Mouse (Mus musculus): ENCODE data around the gene Fgfr3. TPM values are rescaled to one million over a fixed set of nuclear protein-coding genes. Genes with fewer than 3 reads are reported as not detected.

Fgfr3 gene
- total RNA-seq, 2 experiments from 2014 or later, result 71.3 to 109 TPM

GRCm38 (mm10) chr5:33723019-33723640 lies 1.7 kb downstream of the Fgfr3 start:
- intact Hi-C loops (cut with DNase I), result no loop called here
- peak in 1 of 2 experiments; percentile 60 for DNase-seq (ENCODE audit: extremely low spot score in 1 of 2, low spot score in 2 of 2)

GRCm38 (mm10) chr5:33723641-33724465 lies 2.4 kb downstream of the Fgfr3 start:
- DNase-seq (ENCODE audit: extremely low spot score in 1 of 2, low spot score in 2 of 2), result no peak
- intact Hi-C loops (cut with DNase I), result no loop called here

- DNase-seq (ENCODE audit: extremely low spot score in 1 of 2, low spot score in 2 of 2), result peak in 1 of 2 experiments; percentile 61
- intact Hi-C loops (cut with DNase I), result no loop called here
These were observed 4.7 kb downstream of the Fgfr3 start for GRCm38 (mm10) chr5:33726081-33726647.

GRCm38 (mm10) chr5:33726891-33727290 lies 5.4 kb downstream of the Fgfr3 start:
- no peak for DNase-seq (ENCODE audit: extremely low spot score in 1 of 2, low spot score in 2 of 2)
- intact Hi-C loops (cut with DNase I), result no loop called here

- intact Hi-C loops (cut with DNase I), result no loop called here
- no peak for DNase-seq (ENCODE audit: extremely low spot score in 1 of 2, low spot score in 2 of 2)
These were observed 7.4 kb downstream of the Fgfr3 start for GRCm38 (mm10) chr5:33728841-33729240.

- DNase-seq (ENCODE audit: extremely low spot score in 1 of 2, low spot score in 2 of 2), result no peak
- intact Hi-C loops (cut with DNase I), result loop anchor here (5.0 kb wide), 1 partner anchor 43 kb away; no protein-coding TSS in a partner anchor
These were observed 9.0 kb downstream of the Fgfr3 start for GRCm38 (mm10) chr5:33730516-33730915.

- no peak for DNase-seq (ENCODE audit: extremely low spot score in 1 of 2, low spot score in 2 of 2)
- intact Hi-C loops (cut with DNase I), result loop anchor here (5.0 kb wide), 1 partner anchor 44 kb away; no protein-coding TSS in a partner anchor
These were observed 9.6 kb downstream of the Fgfr3 start for GRCm38 (mm10) chr5:33731051-33731450.

GRCm38 (mm10) chr5:33733837-33734236 lies 12.4 kb downstream of the Fgfr3 start:
- no peak for DNase-seq (ENCODE audit: extremely low spot score in 1 of 2, low spot score in 2 of 2)
- intact Hi-C loops (cut with DNase I), result loop anchor here (5.0 kb wide), 1 partner anchor 47 kb away; no protein-coding TSS in a partner anchor

- peak in 1 of 2 experiments; percentile 22 for DNase-seq (ENCODE audit: extremely low spot score in 1 of 2, low spot score in 2 of 2)
- intact Hi-C loops (cut with DNase I), result no loop called here
These were observed 14.1 kb downstream of the Fgfr3 start for GRCm38 (mm10) chr5:33735412-33736092.

GRCm38 (mm10) chr5:33736230-33736629 lies 14.8 kb downstream of the Fgfr3 start:
- no peak for DNase-seq (ENCODE audit: extremely low spot score in 1 of 2, low spot score in 2 of 2)
- intact Hi-C loops (cut with DNase I), result no loop called here

- intact Hi-C loops (cut with DNase I), result no loop called here
- DNase-seq (ENCODE audit: extremely low spot score in 1 of 2, low spot score in 2 of 2), result peak; percentile 53 to 78
These were observed 16.4 kb downstream of the Fgfr3 start for GRCm38 (mm10) chr5:33737903-33738321.

GRCm38 (mm10) chr5:33738341-33738740 lies 16.9 kb downstream of the Fgfr3 start:
- intact Hi-C loops (cut with DNase I), result no loop called here
- DNase-seq (ENCODE audit: extremely low spot score in 1 of 2, low spot score in 2 of 2), result no peak

GRCm38 (mm10) chr5:33740548-33740947 lies 19.1 kb downstream of the Fgfr3 start:
- no peak for DNase-seq (ENCODE audit: extremely low spot score in 1 of 2, low spot score in 2 of 2)
- intact Hi-C loops (cut with DNase I), result no loop called here

GRCm38 (mm10) chr5:33743481-33743880 lies 22.0 kb downstream of the Fgfr3 start:
- intact Hi-C loops (cut with DNase I), result no loop called here
- no peak for DNase-seq (ENCODE audit: extremely low spot score in 1 of 2, low spot score in 2 of 2)

GRCm38 (mm10) chr5:33777195-33777594 lies 55.7 kb downstream of the Fgfr3 start:
- intact Hi-C loops (cut with DNase I), result no loop called here
- DNase-seq (ENCODE audit: extremely low spot score in 1 of 2, low spot score in 2 of 2), result no peak

GRCm38 (mm10) chr5:33781964-33782344 lies 60.5 kb downstream of the Fgfr3 start:
- intact Hi-C loops (cut with DNase I), result loop anchor here (5.0 kb wide), 1 partner anchor 35 kb away; no protein-coding TSS in a partner anchor
- DNase-seq (ENCODE audit: extremely low spot score in 1 of 2, low spot score in 2 of 2), result peak in 1 of 2 experiments; percentile 9

GRCm38 (mm10) chr5:33782345-33782998 lies 61.0 kb downstream of the Fgfr3 start, which contains the start of gene Letm1:
TSS of gene Letm1 (minus strand) at chr5:33782817.
- DNase-seq (ENCODE audit: extremely low spot score in 1 of 2, low spot score in 2 of 2), result peak; percentile 94 to 96
- intact Hi-C loops (cut with DNase I), result loop anchor here (5.0 kb wide), 1 partner anchor 35 kb away; no protein-coding TSS in a partner anchor

- peak in 1 of 2 experiments; percentile 29 for DNase-seq (ENCODE audit: extremely low spot score in 1 of 2, low spot score in 2 of 2)
- intact Hi-C loops (cut with DNase I), result loop anchor here (5.0 kb wide), 1 partner anchor 34 kb away; no protein-coding TSS in a partner anchor
These were observed 61.5 kb downstream of the Fgfr3 start for GRCm38 (mm10) chr5:33782999-33783390.
